Mouse (Mus musculus) stomach, embryonic 14.5 days (tissue): ENCODE data around the gene Slc39a2. TPM values are rescaled to one million over a fixed set of nuclear protein-coding genes. Genes with fewer than 3 reads are reported as not detected.
A peak's percentile ranks its signal among the peaks of the same experiment; 100 is the strongest.

Experiments used
- ATAC-seq: fragments of 200-750 bp; cut with Nextera tagmentation; 2 replicates; pipeline ENCODE4 v1.8.0; 2017; ENCODE audit warnings: low read depth, moderate TSS enrichment; ENCODE audit not compliant: insufficient number of reproducible peaks, insufficient read depth, low FRiP score
- H3K27ac ChIP-seq: fragments of 300-500 bp; sonication (generic); 2 replicates; pipeline ENCODE4 v1.5.1; 2014; ENCODE audit warnings: mild to moderate bottlenecking, low read length, moderate library complexity, mixed read lengths
- H3K27me3 ChIP-seq: fragments of 300-500 bp; sonication (generic); 2 replicates; pipeline ENCODE4 v1.6.1; 2014; ENCODE audit warnings: low read length, control low read depth, mixed read lengths; ENCODE audit not compliant: control insufficient read depth, insufficient read depth
- H3K36me3 ChIP-seq: fragments of 300-500 bp; sonication (generic); 2 replicates; pipeline ENCODE4 v1.6.1; 2014; ENCODE audit warnings: mild to moderate bottlenecking, control low read depth, low read length, moderate library complexity, mixed read lengths; ENCODE audit not compliant: control insufficient read depth, insufficient read depth
- H3K4me1 ChIP-seq: fragments of 300-500 bp; sonication (generic); 2 replicates; pipeline ENCODE4 v1.6.1; 2014; ENCODE audit warnings: low read length, control low read depth, mixed read lengths; ENCODE audit not compliant: control insufficient read depth, insufficient read depth
- H3K4me2 ChIP-seq: fragments of 300-500 bp; sonication (generic); replicated peaks from 2 replicates; pipeline ENCODE4 v1.6.1; 2014; ENCODE audit warnings: low read depth, low read length, control low read depth
- H3K4me3 ChIP-seq: fragments of 300-500 bp; sonication (generic); 2 replicates; pipeline ENCODE4 v1.5.1; 2014; ENCODE audit warnings: low read depth, low read length, control low read depth
- H3K9ac ChIP-seq: fragments of 300-500 bp; sonication (generic); replicated peaks from 2 replicates; pipeline ENCODE4 v1.6.1; 2014; ENCODE audit warnings: low read depth, mild to moderate bottlenecking, control low read depth, low read length, moderate library complexity, mixed read lengths
- H3K9me3 ChIP-seq: fragments of 300-500 bp; sonication (generic); 2 replicates; pipeline ENCODE4 v1.6.1; 2016; ENCODE audit warnings: low read depth, low read length, control low read depth; ENCODE audit not compliant: control insufficient read depth
- WGBS: fragments of 180-500 bp; shearing (Covaris S2); extraction: QIAGEN DNeasy Blood & Tissue Kit; methylation state at CpG from one replicate; pipeline ENCODE4 v1.1.7; 2014; 5-methylcytosine and 5-hydroxymethylcytosine counted together
- polyA plus RNA-seq: library from polyadenylated mRNA; unstranded; fragments of >200 nt; fragmentation: Nextera tagmentation; extraction: Ambion mirVana; gene quantifications from 2 replicates; pipeline ENCODE4 v1.2.1, GENCODE M21; 2014

Gene Slc39a2
- polyA plus RNA-seq, 1 experiment from 2014 or later = 0.30 TPM

- H3K27ac ChIP-seq = peak overlapping the region; percentile 66; the same call in 1 of the 2 replicates
- H3K9ac ChIP-seq = no peak overlapping the region
Measured at GRCm38 (mm10) chr14:51932092-51933020, 39.7 kb downstream of the Slc39a2 start.

GRCm38 (mm10) chr14:51939005-51939404 is 46.3 kb downstream of the Slc39a2 start:
- no peaks in the 10 kb centered on the region for H3K36me3 ChIP-seq
- no peaks in the 10 kb centered on the region for H3K4me1 ChIP-seq
- no peak overlapping the region for H3K4me3 ChIP-seq
- WGBS = 84% methylated on average over 9 of the region's 9 CpGs
- H3K9me3 ChIP-seq = no peaks in the 10 kb centered on the region; the same call in 1 of the 2 replicates
- H3K27me3 ChIP-seq = no peaks in the 10 kb centered on the region
- no peak overlapping the region for H3K4me2 ChIP-seq
- no peak overlapping the region for H3K9ac ChIP-seq
- H3K27ac ChIP-seq = no peak overlapping the region
- ATAC-seq = no peak

More at GRCm38 (mm10) chr14:51932092-51933020, 39.7 kb downstream of the Slc39a2 start:
- Histone ChIP-seq H3K4me2 (no peak overlapping the region), H3K9me3 (no peaks in the 10 kb centered on the region), H3K36me3 (no peaks in the 10 kb centered on the region), H3K4me1 (peaks cover 15% of the 10 kb centered on the region; the same call in 1 of the 2 replicates), H3K4me3 (no peak overlapping the region), H3K27me3 (no peaks in the 10 kb centered on the region)
- 39% methylated on average over 10 of the region's 10 CpGs for WGBS
- ATAC-seq = peak; percentile 66

GRCm38 (mm10) chr14:51940944-51941560 is 48.4 kb downstream of the Slc39a2 start:
- Histone ChIP-seq H3K27ac (no peak overlapping the region), H3K4me3 (no peak overlapping the region), H3K9me3 (no peaks in the 10 kb centered on the region; the same call in 1 of the 2 replicates), H3K27me3 (no peaks in the 10 kb centered on the region), H3K36me3 (no peaks in the 10 kb centered on the region), H3K4me2 (no peak overlapping the region), H3K4me1 (no peaks in the 10 kb centered on the region), H3K9ac (no peak overlapping the region)
- ATAC-seq = no peak
- WGBS = 42% methylated on average over 8 of the region's 8 CpGs

- Histone ChIP-seq H3K36me3 (no peaks in the 10 kb centered on the region), H3K4me1 (no peaks in the 10 kb centered on the region), H3K27ac (no peak overlapping the region), H3K27me3 (no peaks in the 10 kb centered on the region), H3K4me2 (no peak overlapping the region), H3K9ac (no peak overlapping the region), H3K4me3 (no peak overlapping the region), H3K9me3 (no peaks in the 10 kb centered on the region; the same call in 1 of the 2 replicates)
- 73% methylated on average over 9 of the region's 9 CpGs for WGBS
- ATAC-seq = no peak
Measured at GRCm38 (mm10) chr14:51941577-51941976, 48.9 kb downstream of the Slc39a2 start.

- H3K27ac ChIP-seq = no peak overlapping the region
- H3K4me3 ChIP-seq = no peak overlapping the region
- H3K27me3 ChIP-seq = no peaks in the 10 kb centered on the region
- no peak overlapping the region for H3K9ac ChIP-seq
- H3K9me3 ChIP-seq = no peaks in the 10 kb centered on the region; the same call in 1 of the 2 replicates
- H3K36me3 ChIP-seq = no peaks in the 10 kb centered on the region
- H3K4me2 ChIP-seq = no peak overlapping the region
- WGBS = 63% methylated on average over 7 of the region's 7 CpGs
- no peak for ATAC-seq
- H3K4me1 ChIP-seq = no peaks in the 10 kb centered on the region
Measured at GRCm38 (mm10) chr14:51942236-51942635, 49.5 kb downstream of the Slc39a2 start.

GRCm38 (mm10) chr14:51943336-51943735 is 50.6 kb downstream of the Slc39a2 start:
- Histone ChIP-seq H3K36me3 (no peaks in the 10 kb centered on the region), H3K4me2 (no peak overlapping the region), H3K27ac (no peak overlapping the region), H3K27me3 (no peaks in the 10 kb centered on the region), H3K4me3 (no peak overlapping the region), H3K9ac (no peak overlapping the region), H3K9me3 (no peaks in the 10 kb centered on the region; the same call in 1 of the 2 replicates), H3K4me1 (no peaks in the 10 kb centered on the region)
- no peak for ATAC-seq
- 75% methylated on average over 6 of the region's 6 CpGs for WGBS

Other genes starting within 250 kb of the Slc39a2 start
- gene Gm17079, start 197.4 kb upstream of the Slc39a2 start, polyA plus RNA-seq = not detected in 2 replicates
- gene Gm5800, start 175.7 kb upstream of the Slc39a2 start, polyA plus RNA-seq = not detected in 2 replicates
- not detected in 2 replicates for gene Ang4, start 119.3 kb upstream of the Slc39a2 start, polyA plus RNA-seq
- gene AY358078, start 92.8 kb upstream of the Slc39a2 start, polyA plus RNA-seq = not detected in 2 replicates
- gene Ear6, start 39.2 kb upstream of the Slc39a2 start, polyA plus RNA-seq = not detected in 2 replicates
- gene Mettl17, start 8.0 kb upstream of the Slc39a2 start, polyA plus RNA-seq = 56.3 and 63.4 TPM in 2 replicates
- gene Ndrg2, start 21.3 kb downstream of the Slc39a2 start, polyA plus RNA-seq = 54.6 and 59.3 TPM in 2 replicates
- gene Tppp2, start 25.5 kb downstream of the Slc39a2 start, polyA plus RNA-seq = not detected in 2 replicates
- gene Rnase13, start 29.9 kb downstream of the Slc39a2 start, polyA plus RNA-seq = not detected in 2 replicates
- gene Arhgef40, start 91.8 kb downstream of the Slc39a2 start, polyA plus RNA-seq = 116 and 118 TPM in 2 replicates
- gene Tmem253, start 122.8 kb downstream of the Slc39a2 start, polyA plus RNA-seq = 0.62 and 2.0 TPM in 2 replicates
- 30.8 and 32.8 TPM in 2 replicates for gene Zfp219, start 127.8 kb downstream of the Slc39a2 start, polyA plus RNA-seq
- gene Olfr221, start 149.6 kb downstream of the Slc39a2 start, polyA plus RNA-seq = not detected in 2 replicates
- gene Hnrnpc, start 211.1 kb downstream of the Slc39a2 start, polyA plus RNA-seq = 586 and 599 TPM in 2 replicates
- 54.3 and 67.1 TPM in 2 replicates for gene Rpgrip1, start 217.8 kb downstream of the Slc39a2 start, polyA plus RNA-seq